ENCODE assay signal across 8 mouse cellular contexts in genomic region chr2:28535650-28536049, GRCm38 (mm10). TPM values are rescaled to one million over a fixed set of nuclear protein-coding genes. Genes with fewer than 3 reads are reported as not detected.
DNase-seq lines count a peak whose midpoint lies in the region; ATAC-seq and TF ChIP-seq lines count a peak whose summit lies in the region.

No protein-coding gene starts in this region.

- peak in 1 of 2 experiments; percentile 67 for DNase-seq in left cerebral cortex, adult 2 months (ENCODE audit: extremely low spot score in 1 of 2, low spot score in 2 of 2)
- DNase-seq in left cerebral cortex, adult 11 months (ENCODE audit: low spot score), result no peak
- peak; percentile 89 for DNase-seq in cerebellum, adult 11-12 months
- no peak for DNase-seq in forebrain, embryonic 11.5 days (ENCODE audit: low spot score)
- no peak for DNase-seq in natural killer cell, adult 2 months (ENCODE audit: low spot score in 2 of 2)
- DNase-seq in urinary bladder, postnatal 4 days (ENCODE audit: low spot score in 2 of 2), result no peak

- peak overlapping the region; percentile 95 for H3K27ac ChIP-seq in left cerebral cortex, adult 2 months
- H3K27ac ChIP-seq in forebrain, embryonic 11.5 days (ENCODE audit: low read depth, low read length), result no peak overlapping the region
- peak overlapping the region; percentile 77; the same call in 1 of the 2 replicates for H3K27ac ChIP-seq in intestine, embryonic 15.5 days
- H3K27ac ChIP-seq in neural tube, embryonic 14.5 days (ENCODE audit: low read depth, low read length), result peak overlapping the region; percentile 80

- ATAC-seq in forebrain, embryonic 11.5 days (replicated peaks; ENCODE audit: low FRiP score), result no peak
- no peak for ATAC-seq in intestine, embryonic 15.5 days
- no peak for ATAC-seq in neural tube, embryonic 14.5 days (ENCODE audit: low read depth)

- peak overlapping the region; percentile 18 for H3K9ac ChIP-seq in forebrain, embryonic 11.5 days (ENCODE audit: low read length)
- no peak overlapping the region for H3K9ac ChIP-seq in intestine, embryonic 15.5 days
- H3K9ac ChIP-seq in neural tube, embryonic 14.5 days (replicated peaks; ENCODE audit: low read depth, low read length), result no peak overlapping the region

- TF ChIP-seq CTCF in left cerebral cortex, adult 2 months (IDR thresholded peaks at IDR 0.05), result no peak

- H3K9me3 ChIP-seq in forebrain, embryonic 11.5 days (ENCODE audit: control insufficient read depth, low read length), result no peaks in the 10 kb centered on the region
- no peaks in the 10 kb centered on the region for H3K9me3 ChIP-seq in intestine, embryonic 15.5 days
- H3K9me3 ChIP-seq in neural tube, embryonic 14.5 days (ENCODE audit: control insufficient read depth, low read length), result no peaks in the 10 kb centered on the region

- peak overlapping the region; percentile 85 for H3K4me3 ChIP-seq in left cerebral cortex, adult 2 months
- no peak overlapping the region for H3K4me3 ChIP-seq in forebrain, embryonic 11.5 days (ENCODE audit: low read depth, low read length)
- H3K4me3 ChIP-seq in intestine, embryonic 15.5 days (replicated peaks), result no peak overlapping the region
- no peak overlapping the region for H3K4me3 ChIP-seq in neural tube, embryonic 14.5 days (ENCODE audit: low read depth, low read length)

- WGBS in forebrain, embryonic 11.5 days, result 32% methylated on average over 7 of the region's 7 CpGs
- WGBS in intestine, embryonic 15.5 days, result 57% methylated on average over 7 of the region's 7 CpGs
- WGBS in neural tube, embryonic 14.5 days, result 23% methylated on average over 7 of the region's 7 CpGs

- no peaks in the 10 kb centered on the region for H3K27me3 ChIP-seq in forebrain, embryonic 11.5 days (ENCODE audit: control insufficient read depth, insufficient read depth, low read length)
- no peaks in the 10 kb centered on the region for H3K27me3 ChIP-seq in intestine, embryonic 15.5 days (replicated peaks)
- H3K27me3 ChIP-seq in neural tube, embryonic 14.5 days (ENCODE audit: control insufficient read depth, insufficient read depth, low read length), result no peaks in the 10 kb centered on the region

- intact Hi-C loops in left cerebral cortex, adult 2 months (cut with DNase I), result no loop called here

- no peak overlapping the region for H3K4me2 ChIP-seq in forebrain, embryonic 11.5 days (ENCODE audit: low read depth, low read length, severe bottlenecking)
- peak overlapping the region; percentile 84 for H3K4me2 ChIP-seq in intestine, embryonic 15.5 days (replicated peaks)
- H3K4me2 ChIP-seq in neural tube, embryonic 14.5 days (ENCODE audit: low read depth, low read length), result peak overlapping the region; percentile 65

- no peaks in the 10 kb centered on the region for H3K36me3 ChIP-seq in forebrain, embryonic 11.5 days (ENCODE audit: control insufficient read depth, insufficient read depth, low read length)
- H3K36me3 ChIP-seq in intestine, embryonic 15.5 days, result no peaks in the 10 kb centered on the region
- no peaks in the 10 kb centered on the region for H3K36me3 ChIP-seq in neural tube, embryonic 14.5 days (ENCODE audit: control insufficient read depth, insufficient read depth, low read length)

- peaks cover 26% of the 10 kb centered on the region; the same call in 1 of the 2 replicates for H3K4me1 ChIP-seq in forebrain, embryonic 11.5 days (replicated peaks; ENCODE audit: control insufficient read depth, insufficient read depth, low read length)
- peaks cover 78% of the 10 kb centered on the region for H3K4me1 ChIP-seq in intestine, embryonic 15.5 days (replicated peaks)
- peaks cover 81% of the 10 kb centered on the region for H3K4me1 ChIP-seq in neural tube, embryonic 14.5 days (ENCODE audit: control insufficient read depth, insufficient read depth, low read length)

RNA-seq across cellular contexts. Expression of gene Ralgds, which starts 22.7 kb away (rescaled TPM):
- total RNA-seq in left cerebral cortex, adult 2 months (2021), result 10 to 100 TPM; 81.1 to 92.6 TPM
- polyA plus RNA-seq in forebrain, embryonic 11.5 days (2014; fragmentation: Nextera tagmentation; extraction: Ambion mirVana), result 42.7 and 47.6 TPM in 2 replicates
- 27.9 and 28.3 TPM in 2 replicates for polyA plus RNA-seq in intestine, embryonic 15.5 days (2015; fragmentation: Nextera tagmentation; extraction: Ambion mirVana)
- 76.5 and 88.2 TPM in 2 replicates for polyA plus RNA-seq in neural tube, embryonic 14.5 days (2014; fragmentation: Nextera tagmentation; extraction: Ambion mirVana)

RNA-seq across cellular contexts. Expression of gene Cel, which starts 27.6 kb away (rescaled TPM):
- total RNA-seq in left cerebral cortex, adult 2 months (2021), result not detected
- not detected in 2 replicates for polyA plus RNA-seq in forebrain, embryonic 11.5 days (2014; fragmentation: Nextera tagmentation; extraction: Ambion mirVana)
- polyA plus RNA-seq in intestine, embryonic 15.5 days (2015; fragmentation: Nextera tagmentation; extraction: Ambion mirVana), result 159 and 428 TPM in 2 replicates
- not detected in 2 replicates for polyA plus RNA-seq in neural tube, embryonic 14.5 days (2014; fragmentation: Nextera tagmentation; extraction: Ambion mirVana)

RNA-seq across cellular contexts. Expression of gene Gm10134, which starts 29.8 kb away (rescaled TPM):
- 1 to 10 TPM in 1 of 2 experiments, not detected in 1; 1.9 TPM for total RNA-seq in left cerebral cortex, adult 2 months (2021)
- not detected in 2 replicates for polyA plus RNA-seq in forebrain, embryonic 11.5 days (2014; fragmentation: Nextera tagmentation; extraction: Ambion mirVana)
- polyA plus RNA-seq in intestine, embryonic 15.5 days (2015; fragmentation: Nextera tagmentation; extraction: Ambion mirVana), result 11.8 and 11.9 TPM in 2 replicates
- polyA plus RNA-seq in neural tube, embryonic 14.5 days (2014; fragmentation: Nextera tagmentation; extraction: Ambion mirVana), result 3.5 TPM in 1 of 2 replicates, not detected in the other

RNA-seq across cellular contexts. Expression of gene Gbgt1, which starts 39.0 kb away (rescaled TPM):
- 1 to 10 TPM; 1.8 to 2.9 TPM for total RNA-seq in left cerebral cortex, adult 2 months (2021)
- polyA plus RNA-seq in forebrain, embryonic 11.5 days (2014; fragmentation: Nextera tagmentation; extraction: Ambion mirVana), result 0.35 TPM in 1 of 2 replicates, not detected in the other
- 3.7 and 4.0 TPM in 2 replicates for polyA plus RNA-seq in intestine, embryonic 15.5 days (2015; fragmentation: Nextera tagmentation; extraction: Ambion mirVana)
- 0.23 and 1.6 TPM in 2 replicates for polyA plus RNA-seq in neural tube, embryonic 14.5 days (2014; fragmentation: Nextera tagmentation; extraction: Ambion mirVana)

RNA-seq across cellular contexts. Expression of gene Gtf3c5, which starts 47.9 kb away (rescaled TPM):
- total RNA-seq in left cerebral cortex, adult 2 months (2021), result 10 to 100 TPM; 18.3 TPM
- 41.6 and 42.3 TPM in 2 replicates for polyA plus RNA-seq in forebrain, embryonic 11.5 days (2014; fragmentation: Nextera tagmentation; extraction: Ambion mirVana)
- polyA plus RNA-seq in intestine, embryonic 15.5 days (2015; fragmentation: Nextera tagmentation; extraction: Ambion mirVana), result 31.8 and 33.8 TPM in 2 replicates
- polyA plus RNA-seq in neural tube, embryonic 14.5 days (2014; fragmentation: Nextera tagmentation; extraction: Ambion mirVana), result 28.0 and 30.7 TPM in 2 replicates

Comparison
In these comparisons a context has a peak if more than half of its experiments do, and no peak if none do; other contexts are left out.
1. RNA of gene Cel, which starts 27.6 kb away (polyA plus RNA-seq): 159 to 428 TPM in intestine, embryonic 15.5 days; not detected in neural tube, embryonic 14.5 days and not detected in forebrain, embryonic 11.5 days; every median in the first group is over 100 times any median in the second.